Mouse (Mus musculus) midbrain, embryonic 10.5 days (tissue): ENCODE data around the gene Zfp335. TPM values are rescaled to one million over a fixed set of nuclear protein-coding genes. Genes with fewer than 3 reads are reported as not detected.
"Not testable (repeated sequence)": the region's sequence is repeated elsewhere in the genome, so short reads cannot be mapped to it uniquely, and the experiment has no call there.

Source experiments
- DNase-seq: peaks from one replicate; pipeline ENCODE4 v3.0.0-alpha.2; 2017; ENCODE audit warnings: low spot score
- H3K27ac ChIP-seq: fragments of 300-500 bp; sonication (generic); replicated peaks from 2 replicates; pipeline ENCODE4 v1.5.1; 2016; ENCODE audit warnings: mild to moderate bottlenecking
- H3K27me3 ChIP-seq: fragments of 300-500 bp; sonication (generic); 2 replicates; pipeline ENCODE4 v1.6.1; 2016; ENCODE audit warnings: low read depth, mild to moderate bottlenecking; ENCODE audit not compliant: poor library complexity, severe bottlenecking
- H3K36me3 ChIP-seq: fragments of 300-500 bp; sonication (generic); 2 replicates; pipeline ENCODE4 v1.6.1; 2016; ENCODE audit warnings: mild to moderate bottlenecking, moderate library complexity
- H3K4me1 ChIP-seq: fragments of 300-500 bp; sonication (generic); 2 replicates; pipeline ENCODE4 v1.6.1; 2016
- H3K4me3 ChIP-seq: fragments of 300-500 bp; sonication (generic); 2 replicates; pipeline ENCODE4 v1.5.1; 2016; ENCODE audit warnings: mild to moderate bottlenecking, moderate library complexity
- H3K9me3 ChIP-seq: fragments of 300-500 bp; sonication (generic); replicated peaks from 2 replicates; pipeline ENCODE4 v1.6.1; 2016; ENCODE audit warnings: mild to moderate bottlenecking
- WGBS: fragments of 180-500 bp; shearing (Covaris S2); methylation state at CpG from one replicate; pipeline ENCODE4 v1.1.7; 2016; 5-methylcytosine and 5-hydroxymethylcytosine counted together
- polyA plus RNA-seq: library from polyadenylated mRNA; unstranded; fragments of >200 nt; fragmentation: Nextera tagmentation; extraction: Ambion mirVana; gene quantifications from 2 replicates; pipeline ENCODE4 v1.2.1, GENCODE M21; 2016

Gene Zfp335
- polyA plus RNA-seq, 1 experiment from 2014 or later: 14.1 TPM

DNA sequence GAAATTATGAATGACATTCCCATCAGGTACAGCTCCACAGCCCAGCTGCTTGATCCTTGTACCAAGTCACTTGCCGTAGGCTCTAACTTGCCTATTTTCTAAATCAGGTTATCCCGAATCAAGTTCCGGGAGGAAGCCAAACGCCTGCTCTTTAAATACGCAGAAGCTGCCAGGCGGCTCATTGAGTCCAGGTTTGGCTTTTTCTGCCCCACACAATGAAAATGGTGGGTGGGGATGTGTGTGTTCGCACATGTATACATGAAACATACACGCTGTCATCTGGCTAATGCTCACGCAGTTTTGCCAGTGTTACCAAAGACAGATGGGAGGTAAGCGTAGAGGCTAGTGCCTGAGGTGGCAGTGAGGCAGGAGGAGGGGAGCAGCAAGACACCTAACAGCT, 24.9 kb downstream of the Zfp335 start:
- H3K4me1 ChIP-seq: peaks cover 14% of the 10 kb centered on the region
- no peaks in the 10 kb centered on the region for H3K27me3 ChIP-seq
- H3K9me3 ChIP-seq: no peaks in the 10 kb centered on the region
- no peak overlapping the region for H3K27ac ChIP-seq
- no peak overlapping the region for H3K4me3 ChIP-seq
- no peak for DNase-seq
- peaks cover 92% of the 10 kb centered on the region for H3K36me3 ChIP-seq
- WGBS: 97% methylated on average over 10 of the region's 10 CpGs

DNA sequence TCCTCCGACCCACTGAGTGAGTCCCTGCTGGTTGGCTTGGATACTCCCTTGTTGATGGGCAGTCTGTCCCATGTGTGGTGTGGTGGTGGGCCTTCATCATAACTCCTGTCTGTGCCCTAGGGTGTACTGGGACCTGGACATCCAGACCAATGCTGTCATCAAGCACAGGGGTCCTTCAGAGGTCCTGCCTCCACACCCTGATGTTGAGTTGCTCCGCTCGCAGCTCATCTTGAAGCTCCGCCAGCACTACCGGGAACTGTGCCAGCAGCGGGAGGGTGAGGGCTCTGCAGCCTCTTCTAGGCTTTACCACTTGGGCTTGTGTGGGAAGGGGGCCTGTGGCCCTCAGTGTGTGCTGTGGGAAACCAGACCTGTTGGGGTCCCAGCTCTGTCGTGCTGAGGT, 25.8 kb downstream of the Zfp335 start:
- no peak for DNase-seq
- Histone ChIP-seq H3K27ac (no peak overlapping the region), H3K9me3 (no peaks in the 10 kb centered on the region), H3K36me3 (peaks cover 84% of the 10 kb centered on the region), H3K27me3 (no peaks in the 10 kb centered on the region), H3K4me3 (no peak overlapping the region), H3K4me1 (peaks cover 15% of the 10 kb centered on the region)
- WGBS: 90% methylated on average over 7 of the region's 7 CpGs

DNA sequence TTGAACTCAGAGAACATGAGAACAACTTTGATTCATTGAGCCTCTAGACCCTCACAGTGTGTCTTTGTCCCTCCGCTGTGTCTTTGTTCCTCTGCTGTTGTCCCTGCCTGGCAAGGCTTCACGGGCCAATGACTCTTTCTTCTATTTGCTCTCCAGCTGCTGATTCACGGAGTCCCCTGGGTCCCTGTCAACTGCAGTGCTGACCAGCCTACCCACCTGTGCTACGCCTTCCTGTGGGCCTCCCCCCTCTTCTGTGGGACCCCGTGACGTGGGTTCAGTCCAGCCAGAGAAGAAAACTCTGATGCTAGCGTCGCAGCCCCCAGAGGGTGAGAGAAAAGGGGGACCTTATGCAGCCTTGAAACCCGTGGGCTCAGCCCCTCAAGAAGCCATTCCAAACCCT, 28.9 kb downstream of the Zfp335 start:
- DNase-seq: peak; percentile 46
- no peak overlapping the region for H3K4me3 ChIP-seq
- WGBS: 47% methylated on average over 9 of the region's 9 CpGs
- no peaks in the 10 kb centered on the region for H3K9me3 ChIP-seq
- peak overlapping the region; percentile 66 for H3K27ac ChIP-seq
- peaks cover 32% of the 10 kb centered on the region for H3K4me1 ChIP-seq
- H3K36me3 ChIP-seq: peaks cover 52% of the 10 kb centered on the region
- no peaks in the 10 kb centered on the region for H3K27me3 ChIP-seq

- Histone ChIP-seq H3K27me3 (no peaks in the 10 kb centered on the region), H3K4me1 (peaks cover 32% of the 10 kb centered on the region), H3K27ac (peak overlapping the region; percentile 100), H3K9me3 (no peaks in the 10 kb centered on the region), H3K4me3 (peak overlapping the region; percentile 96), H3K36me3 (peaks cover 31% of the 10 kb centered on the region)
- peak; percentile 97 for DNase-seq
- WGBS: under 1% methylated on average over 72 of the region's 72 CpGs
Observed at GRCm38 (mm10) chr2:164879568-164880277, 31.8 kb downstream of the Zfp335 start.

- Histone ChIP-seq H3K27ac (peak within 1 kb of the TSS; percentile 100), H3K9me3 (no peaks in the 10 kb centered on the region)
- WGBS: under 1% methylated on average over 40 of the region's 40 CpGs
Observed at GRCm38 (mm10) chr2:164879228-164879567, 32.4 kb downstream of the Zfp335 start, which contains the start of gene Pcif1. Gene Pcif1, plus strand, starts transcription at chr2:164879304.

GRCm38 (mm10) chr2:164878509-164879227, 32.9 kb downstream of the Zfp335 start:
- H3K27ac ChIP-seq: peak overlapping the region; percentile 100
- H3K36me3 ChIP-seq: peaks cover 20% of the 10 kb centered on the region
- peak overlapping the region; percentile 96 for H3K4me3 ChIP-seq
- DNase-seq: peak; percentile 57
- no peaks in the 10 kb centered on the region for H3K9me3 ChIP-seq
- no peaks in the 10 kb centered on the region for H3K27me3 ChIP-seq
- 3% methylated on average over 28 of the region's 28 CpGs for WGBS
- H3K4me1 ChIP-seq: peaks cover 42% of the 10 kb centered on the region

More at GRCm38 (mm10) chr2:164879228-164879567, 32.4 kb downstream of the Zfp335 start, which contains the start of gene Pcif1:
- DNase-seq: peak; percentile 94
- Histone ChIP-seq H3K36me3 (peaks cover 25% of the 10 kb centered on the region), H3K27me3 (no peaks in the 10 kb centered on the region), H3K4me3 (peak within 1 kb of the TSS; percentile 96), H3K4me1 (peaks cover 37% of the 10 kb centered on the region)

GRCm38 (mm10) chr2:164877376-164878215, 34.0 kb downstream of the Zfp335 start:
- H3K27ac ChIP-seq, H3K36me3 ChIP-seq, H3K9me3 ChIP-seq, DNase-seq, H3K27me3 ChIP-seq: not testable (repeated sequence)
- H3K4me1 ChIP-seq: peaks cover 31% of the 10 kb centered on the region
- H3K4me3 ChIP-seq: peak overlapping the region; percentile 96
- WGBS: 77% methylated on average over 11 of the region's 11 CpGs

GRCm38 (mm10) chr2:164875648-164876047, 35.9 kb downstream of the Zfp335 start:
- DNase-seq, H3K27ac ChIP-seq, H3K4me3 ChIP-seq, H3K36me3 ChIP-seq, H3K9me3 ChIP-seq, H3K27me3 ChIP-seq: not testable (repeated sequence)
- H3K4me1 ChIP-seq: peaks cover 25% of the 10 kb centered on the region
- WGBS: 50% methylated on average over 2 of the region's 2 CpGs

- H3K27ac ChIP-seq: peak overlapping the region; percentile 28; the same call in 1 of the 2 replicates
- 48% methylated on average over 1 of the region's 1 CpGs for WGBS
Observed at GRCm38 (mm10) chr2:164874239-164874769, 37.3 kb downstream of the Zfp335 start.

GRCm38 (mm10) chr2:164873621-164874020, 37.9 kb downstream of the Zfp335 start:
- Histone ChIP-seq H3K36me3 (peaks cover 7% of the 10 kb centered on the region), H3K4me3 (no peak overlapping the region), H3K27me3 (no peaks in the 10 kb centered on the region), H3K9me3 (no peaks in the 10 kb centered on the region), H3K4me1 (peaks cover 17% of the 10 kb centered on the region), H3K27ac (peak overlapping the region; percentile 52; the same call in 1 of the 2 replicates)
- no peak for DNase-seq
- WGBS: 69% methylated on average over 3 of the region's 3 CpGs

More at GRCm38 (mm10) chr2:164874239-164874769, 37.3 kb downstream of the Zfp335 start:
- H3K9me3 ChIP-seq: no peaks in the 10 kb centered on the region
- peaks cover 7% of the 10 kb centered on the region for H3K36me3 ChIP-seq
- DNase-seq: no peak
- H3K4me3 ChIP-seq: no peak overlapping the region
- no peaks in the 10 kb centered on the region for H3K27me3 ChIP-seq
- peaks cover 18% of the 10 kb centered on the region for H3K4me1 ChIP-seq

- Histone ChIP-seq H3K4me1 (peaks cover 15% of the 10 kb centered on the region), H3K4me3 (no peak overlapping the region), H3K9me3 (peaks cover 6% of the 10 kb centered on the region; the same call in 1 of the 2 replicates), H3K27ac (no peak overlapping the region), H3K27me3 (no peaks in the 10 kb centered on the region), H3K36me3 (no peaks in the 10 kb centered on the region)
- WGBS: 54% methylated on average over 6 of the region's 6 CpGs
- DNase-seq: no peak
Observed at GRCm38 (mm10) chr2:164871602-164872303, 39.8 kb downstream of the Zfp335 start.

GRCm38 (mm10) chr2:164868491-164868890, 43.1 kb downstream of the Zfp335 start:
- Histone ChIP-seq H3K9me3 (peaks cover 6% of the 10 kb centered on the region; the same call in 1 of the 2 replicates), H3K4me1 (0 out of 2 replicates have a peak, but pooled peaks cover 5% of the 10 kb centered on the region), H3K27me3 (no peaks in the 10 kb centered on the region), H3K4me3 (no peak overlapping the region), H3K36me3 (no peaks in the 10 kb centered on the region), H3K27ac (no peak overlapping the region)
- DNase-seq: no peak
- WGBS: 87% methylated on average over 7 of the region's 7 CpGs
